Mouse (Mus musculus) embryonic facial prominence, embryonic 15.5 days (tissue): Measurements from ENCODE around the gene Cdc42bpg. TPM values are rescaled to one million over a fixed set of nuclear protein-coding genes. Genes with fewer than 3 reads are reported as not detected.

Experiments used
- ATAC-seq: fragments of 200-750 bp; cut with Nextera tagmentation; 2 replicates; pipeline ENCODE4 v1.8.0; 2017; ENCODE audit warnings: low read depth, moderate TSS enrichment; ENCODE audit not compliant: insufficient number of reproducible peaks, low FRiP score, low TSS enrichment
- H3K27ac ChIP-seq: fragments of 300-500 bp; sonication (generic); replicated peaks from 2 replicates; pipeline ENCODE4 v1.5.1; 2015; ENCODE audit warnings: mild to moderate bottlenecking, inconsistent platforms
- H3K27me3 ChIP-seq: fragments of 300-500 bp; sonication (generic); 2 replicates; pipeline ENCODE4 v1.6.1; 2015; ENCODE audit warnings: inconsistent platforms
- H3K36me3 ChIP-seq: fragments of 300-500 bp; sonication (generic); 2 replicates; pipeline ENCODE4 v1.6.1; 2015; ENCODE audit warnings: mild to moderate bottlenecking, inconsistent platforms
- H3K4me1 ChIP-seq: fragments of 300-500 bp; sonication (generic); 2 replicates; pipeline ENCODE4 v1.6.1; 2015; ENCODE audit warnings: inconsistent platforms
- H3K4me2 ChIP-seq: fragments of 300-500 bp; sonication (generic); replicated peaks from 2 replicates; pipeline ENCODE4 v1.6.1; 2015; ENCODE audit warnings: mild to moderate bottlenecking, inconsistent platforms
- H3K4me3 ChIP-seq: fragments of 300-500 bp; sonication (generic); replicated peaks from 2 replicates; pipeline ENCODE4 v1.5.1; 2015; ENCODE audit warnings: mild to moderate bottlenecking, inconsistent platforms
- H3K9ac ChIP-seq: fragments of 300-500 bp; sonication (generic); 2 replicates; pipeline ENCODE4 v1.6.1; 2015; ENCODE audit warnings: inconsistent platforms
- H3K9me3 ChIP-seq: fragments of 300-500 bp; sonication (generic); replicated peaks from 2 replicates; pipeline ENCODE4 v1.6.1; 2016; ENCODE audit warnings: inconsistent platforms
- WGBS: fragments of 180-500 bp; shearing (Covaris S2); methylation state at CpG from one replicate; pipeline ENCODE4 v1.1.7; 2015; 5-methylcytosine and 5-hydroxymethylcytosine counted together
- polyA plus RNA-seq: library from polyadenylated mRNA; unstranded; fragments of >200 nt; fragmentation: Nextera tagmentation; extraction: Ambion mirVana; gene quantifications from 2 replicates; pipeline ENCODE4 v1.2.1, GENCODE M21; 2015

The Cdc42bpg gene
- polyA plus RNA-seq, 1 experiment from 2014 or later = 1.5 TPM

DNA sequence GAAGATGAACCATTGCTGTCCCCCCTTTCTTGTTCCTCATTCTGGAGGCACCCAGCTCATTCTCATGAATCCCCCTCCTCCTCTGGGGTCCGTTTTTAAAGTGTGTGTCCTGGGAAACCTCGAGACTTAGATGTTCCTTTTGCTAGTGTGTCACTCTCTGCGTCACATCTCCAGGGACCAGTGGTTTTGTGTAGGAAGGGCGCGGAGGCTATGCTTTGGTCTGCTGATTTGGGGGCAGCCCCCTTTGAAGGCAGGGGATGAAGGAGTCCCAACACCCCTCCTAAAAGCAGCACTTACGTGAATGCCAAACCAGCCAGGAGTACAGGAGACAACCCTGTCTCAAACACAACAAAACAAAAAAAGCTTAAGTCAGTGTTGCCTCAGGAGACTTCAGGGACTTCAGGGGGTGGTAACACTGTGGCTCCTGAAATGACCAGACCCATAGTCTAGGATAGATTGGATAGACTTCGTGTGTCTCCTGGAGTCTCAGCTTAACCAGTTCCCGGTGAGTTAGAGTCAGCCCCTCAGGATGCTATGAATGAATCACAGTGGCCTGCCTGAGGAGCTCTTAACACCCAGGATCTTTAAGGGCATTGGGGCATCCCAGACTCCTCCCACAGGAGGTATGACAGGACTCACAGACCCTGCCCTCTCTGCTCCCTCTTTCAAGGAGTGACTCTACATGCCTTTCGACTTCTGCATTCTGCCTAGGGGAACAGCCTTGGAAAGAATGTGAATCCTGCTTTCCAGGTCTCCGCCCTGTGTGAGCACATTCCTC lies 28.4 kb upstream of the Cdc42bpg start:
- peak; percentile 32 for ATAC-seq
- peak overlapping the region; percentile 88 for H3K27ac ChIP-seq

DNA sequence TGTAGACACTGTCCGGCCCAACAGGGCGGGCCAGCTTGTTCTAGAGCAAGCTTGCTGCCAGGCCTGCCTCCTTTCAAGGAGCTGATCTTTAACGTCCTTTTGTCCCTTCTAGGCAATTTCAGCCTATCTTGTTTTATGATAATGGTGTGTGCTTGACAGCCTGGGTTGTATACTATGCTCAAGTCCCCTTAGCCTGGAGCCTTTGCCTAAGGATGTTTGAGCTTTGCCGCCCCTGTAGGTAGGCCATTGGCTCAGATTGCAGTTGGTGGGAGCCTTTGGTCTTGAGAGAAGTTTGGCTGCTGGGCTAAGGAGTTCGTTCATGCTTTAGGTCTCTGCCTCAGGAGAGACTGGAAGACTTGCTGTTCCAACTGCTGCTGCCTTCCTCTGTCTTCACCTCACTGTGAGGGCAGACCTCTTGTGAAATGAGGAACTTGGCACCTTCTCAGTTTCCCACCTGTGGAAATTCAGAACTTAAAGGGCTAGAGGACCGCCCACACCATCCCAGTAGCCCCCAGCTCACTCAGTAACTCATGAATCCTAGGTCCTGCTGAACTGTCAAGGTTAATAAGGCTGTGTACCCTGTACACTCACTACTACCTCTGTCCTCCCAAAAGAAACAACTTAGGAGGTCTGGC lies 27.7 kb upstream of the Cdc42bpg start:
- 21% methylated on average over 6 of the region's 6 CpGs for WGBS
- Histone ChIP-seq H3K27ac (peak overlapping the region; percentile 88), H3K9me3 (no peaks in the 10 kb centered on the region)

More for the DNA sequence above, 28.4 kb upstream of the Cdc42bpg start:
- Histone ChIP-seq H3K36me3 (peaks cover 29% of the 10 kb centered on the region), H3K4me2 (peak overlapping the region; percentile 97), H3K4me1 (peaks cover 42% of the 10 kb centered on the region), H3K4me3 (peak overlapping the region; percentile 82), H3K9me3 (no peaks in the 10 kb centered on the region), H3K27me3 (no peaks in the 10 kb centered on the region), H3K9ac (peak overlapping the region; percentile 49)
- WGBS = 2% methylated on average over 10 of the region's 10 CpGs

DNA sequence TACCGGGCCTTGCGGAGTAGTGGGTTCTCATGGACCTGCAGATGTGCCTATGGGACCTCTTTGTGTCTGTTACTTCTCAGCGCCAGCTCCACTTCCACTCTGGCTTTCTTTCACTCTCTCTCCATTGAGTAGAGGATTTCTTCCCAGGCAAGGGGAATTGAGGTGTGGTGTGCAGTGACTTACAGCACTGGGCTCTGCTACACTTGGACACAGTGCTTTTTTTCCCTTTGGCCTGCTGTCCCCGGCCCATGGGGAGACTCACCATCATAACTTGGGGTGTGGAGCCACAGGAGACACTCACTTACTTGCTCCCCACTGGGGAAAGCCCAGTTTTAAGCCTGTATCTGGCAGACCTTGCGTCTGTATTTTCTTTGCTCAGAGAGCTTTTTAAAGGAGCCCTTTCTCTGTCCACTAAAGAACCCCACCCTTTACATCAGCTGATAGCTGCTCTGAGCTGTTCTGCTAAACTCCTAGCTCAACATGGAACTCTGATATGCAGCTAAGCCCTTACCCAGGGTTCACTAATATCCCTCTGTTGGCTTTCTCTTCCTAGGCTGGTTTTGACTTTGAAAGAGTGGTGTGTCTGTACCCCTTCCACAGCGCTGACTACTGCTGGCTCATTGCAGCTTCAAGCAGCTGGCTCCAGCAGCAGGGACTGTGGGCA lies 26.6 kb upstream of the Cdc42bpg start:
- Histone ChIP-seq H3K36me3 (peaks cover 46% of the 10 kb centered on the region), H3K4me1 (peaks cover 42% of the 10 kb centered on the region), H3K9me3 (no peaks in the 10 kb centered on the region), H3K4me2 (peak overlapping the region; percentile 97), H3K27ac (0 out of 2 replicates have a peak overlapping the region, but pooled peaks have one; percentile 28), H3K27me3 (no peaks in the 10 kb centered on the region), H3K4me3 (peak overlapping the region; percentile 82), H3K9ac (no peak overlapping the region)
- WGBS = 88% methylated on average over 6 of the region's 6 CpGs
- no peak for ATAC-seq

More for the DNA sequence above, 27.7 kb upstream of the Cdc42bpg start:
- no peak for ATAC-seq
- Histone ChIP-seq H3K4me3 (peak overlapping the region; percentile 82), H3K9ac (0 out of 2 replicates have a peak overlapping the region, but pooled peaks have one; percentile 1), H3K36me3 (peaks cover 36% of the 10 kb centered on the region), H3K4me2 (peak overlapping the region; percentile 97), H3K4me1 (peaks cover 42% of the 10 kb centered on the region), H3K27me3 (no peaks in the 10 kb centered on the region)

DNA sequence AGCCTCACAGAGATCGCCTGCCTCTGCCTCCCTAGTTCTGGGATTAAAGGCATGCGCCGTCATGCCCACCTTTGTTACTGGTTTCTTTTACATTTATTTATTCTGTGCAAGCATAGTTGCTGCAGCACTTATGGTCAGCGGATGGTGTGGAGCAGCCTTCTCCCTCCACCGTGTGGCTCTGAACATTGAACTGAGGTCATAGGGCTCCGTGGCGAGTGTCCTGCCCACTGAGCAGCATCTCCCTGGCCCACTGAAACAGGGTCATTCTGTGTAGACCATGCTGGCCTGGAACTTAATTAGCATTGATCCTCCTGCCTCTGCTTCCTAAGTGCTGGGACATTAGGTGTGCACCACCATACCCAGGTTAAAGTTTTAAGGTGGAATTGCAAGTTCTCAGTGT lies 25.7 kb upstream of the Cdc42bpg start:
- Histone ChIP-seq H3K4me3 (no peak overlapping the region), H3K27ac (no peak overlapping the region), H3K9ac (no peak overlapping the region), H3K4me2 (no peak overlapping the region), H3K36me3 (peaks cover 53% of the 10 kb centered on the region), H3K4me1 (peaks cover 38% of the 10 kb centered on the region), H3K27me3 (no peaks in the 10 kb centered on the region), H3K9me3 (no peaks in the 10 kb centered on the region)
- 87% methylated on average over 7 of the region's 7 CpGs for WGBS
- no peak for ATAC-seq

DNA sequence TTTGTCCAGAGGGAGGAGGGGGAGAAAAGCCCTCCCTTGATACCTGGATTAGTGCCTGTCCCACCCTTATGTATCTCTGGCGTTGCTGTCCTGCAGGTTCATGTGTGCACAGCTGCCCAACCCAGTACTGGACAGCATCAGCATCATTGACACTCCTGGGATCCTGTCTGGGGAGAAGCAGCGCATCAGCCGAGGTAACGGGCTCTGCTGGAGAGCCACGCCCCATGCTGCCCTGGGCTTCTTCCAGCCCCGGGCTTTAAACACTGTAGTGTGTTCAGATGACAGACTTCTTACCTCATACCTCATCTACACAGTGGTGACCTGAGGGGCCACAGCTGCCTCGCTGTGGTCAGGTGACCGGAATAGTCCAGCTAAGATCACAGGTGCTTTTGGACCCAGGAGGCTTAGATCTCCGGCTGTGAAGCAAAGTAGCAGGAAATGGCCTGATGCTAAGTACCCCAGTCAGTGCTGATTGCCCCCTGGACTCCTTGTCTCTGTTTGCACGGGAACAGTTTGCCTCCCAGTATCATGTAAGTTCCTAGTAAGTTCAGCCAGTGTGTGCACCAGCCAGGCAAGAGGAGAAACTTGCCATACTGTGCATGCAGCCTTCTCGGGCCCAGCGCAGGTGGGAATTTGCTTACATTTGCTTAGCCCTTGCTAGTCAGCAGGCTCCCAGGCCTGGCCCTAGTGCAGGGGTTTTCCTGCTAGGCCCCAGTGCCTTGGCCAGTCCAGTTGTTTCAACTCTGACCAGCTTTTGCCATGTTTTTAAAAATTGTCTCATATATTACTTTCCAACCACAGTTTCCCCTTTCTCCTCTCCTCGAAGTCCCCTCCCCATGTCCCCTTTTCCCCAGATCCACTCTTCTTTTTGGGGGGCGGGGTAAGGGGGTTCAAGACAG lies 24.9 kb upstream of the Cdc42bpg start:
- Histone ChIP-seq H3K27ac (no peak overlapping the region), H3K36me3 (peaks cover 59% of the 10 kb centered on the region), H3K27me3 (no peaks in the 10 kb centered on the region), H3K4me3 (no peak overlapping the region), H3K9me3 (no peaks in the 10 kb centered on the region), H3K4me1 (peaks cover 40% of the 10 kb centered on the region), H3K4me2 (no peak overlapping the region), H3K9ac (no peak overlapping the region)
- no peak for ATAC-seq
- 80% methylated on average over 14 of the region's 14 CpGs for WGBS

DNA sequence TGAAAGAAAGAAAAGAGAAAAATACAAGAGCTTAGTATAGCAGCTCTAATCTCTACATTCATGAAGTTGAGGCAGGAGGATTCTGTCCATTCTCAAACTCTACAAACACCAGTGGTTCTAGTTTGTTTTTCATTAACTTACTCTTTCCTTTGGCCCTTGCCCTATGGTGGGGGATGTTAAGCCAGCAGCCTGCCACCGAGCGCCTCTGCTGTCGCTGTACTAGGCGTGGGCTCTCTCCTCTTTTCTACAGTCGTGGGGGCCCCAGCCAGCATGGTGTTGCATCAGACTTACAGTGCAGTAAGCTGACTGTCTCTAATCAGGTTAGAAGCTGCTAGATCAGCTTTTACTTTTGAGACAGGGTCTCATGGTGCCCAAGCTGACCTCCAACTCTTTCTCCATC lies 23.3 kb upstream of the Cdc42bpg start:
- peaks cover 68% of the 10 kb centered on the region for H3K36me3 ChIP-seq
- 82% methylated on average over 5 of the region's 5 CpGs for WGBS

DNA sequence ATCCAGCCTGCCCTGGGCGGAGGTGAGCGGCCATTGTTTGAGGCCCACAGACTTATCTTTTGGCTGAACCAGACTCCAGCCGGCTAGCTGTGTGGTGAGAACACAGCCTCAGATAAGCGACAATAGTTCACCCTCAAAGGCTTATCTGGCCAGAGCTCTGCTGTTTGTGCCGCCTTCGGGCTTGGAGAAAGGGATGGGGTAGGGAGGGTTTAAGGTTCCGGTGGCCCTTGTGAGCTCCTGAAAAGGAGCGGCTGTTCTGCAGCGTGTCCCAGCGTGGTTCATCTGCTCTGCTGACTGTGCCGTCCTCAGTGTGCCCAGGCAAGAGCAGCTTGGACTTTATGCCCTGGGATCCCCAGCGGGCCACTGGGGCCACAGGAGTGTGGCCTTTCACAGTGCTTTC lies 21.8 kb upstream of the Cdc42bpg start:
- Histone ChIP-seq H3K9me3 (no peaks in the 10 kb centered on the region), H3K27me3 (no peaks in the 10 kb centered on the region), H3K4me2 (no peak overlapping the region), H3K36me3 (peaks cover 66% of the 10 kb centered on the region), H3K4me3 (no peak overlapping the region), H3K4me1 (peaks cover 39% of the 10 kb centered on the region), H3K27ac (no peak overlapping the region), H3K9ac (no peak overlapping the region)
- no peak for ATAC-seq
- 90% methylated on average over 12 of the region's 12 CpGs for WGBS

More for the DNA sequence above, 23.3 kb upstream of the Cdc42bpg start:
- H3K4me3 ChIP-seq = no peak overlapping the region
- H3K27me3 ChIP-seq = no peaks in the 10 kb centered on the region
- H3K9ac ChIP-seq = no peak overlapping the region
- no peaks in the 10 kb centered on the region for H3K9me3 ChIP-seq
- H3K4me2 ChIP-seq = no peak overlapping the region
- peaks cover 48% of the 10 kb centered on the region for H3K4me1 ChIP-seq
- ATAC-seq = no peak
- H3K27ac ChIP-seq = no peak overlapping the region

DNA sequence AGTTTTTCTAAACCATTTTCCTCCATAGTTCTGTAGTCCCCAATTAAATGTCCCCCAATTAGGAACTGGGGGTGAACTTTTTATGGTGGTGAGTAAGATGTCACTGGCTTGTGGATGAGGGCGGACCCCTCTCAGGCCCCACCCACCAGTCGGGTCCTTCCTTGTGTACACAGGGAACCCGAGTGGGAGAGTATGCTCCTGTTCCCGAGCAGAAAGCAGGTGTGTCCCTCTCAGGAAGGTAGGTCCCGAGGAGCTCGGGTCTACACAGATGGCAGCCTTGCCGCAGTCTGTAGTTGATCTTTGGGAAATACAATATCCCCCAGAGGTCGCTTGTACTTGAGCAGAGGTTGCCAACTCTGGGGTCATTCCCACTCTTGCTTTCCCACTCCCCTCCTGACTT lies 21.0 kb upstream of the Cdc42bpg start:
- H3K9ac ChIP-seq = no peak overlapping the region
- no peak overlapping the region for H3K27ac ChIP-seq
- H3K4me2 ChIP-seq = no peak overlapping the region
- no peak for ATAC-seq
- peaks cover 65% of the 10 kb centered on the region for H3K36me3 ChIP-seq
- no peak overlapping the region for H3K4me3 ChIP-seq
- H3K4me1 ChIP-seq = peaks cover 32% of the 10 kb centered on the region
- H3K9me3 ChIP-seq = no peaks in the 10 kb centered on the region
- no peaks in the 10 kb centered on the region for H3K27me3 ChIP-seq
- 67% methylated on average over 8 of the region's 8 CpGs for WGBS

DNA sequence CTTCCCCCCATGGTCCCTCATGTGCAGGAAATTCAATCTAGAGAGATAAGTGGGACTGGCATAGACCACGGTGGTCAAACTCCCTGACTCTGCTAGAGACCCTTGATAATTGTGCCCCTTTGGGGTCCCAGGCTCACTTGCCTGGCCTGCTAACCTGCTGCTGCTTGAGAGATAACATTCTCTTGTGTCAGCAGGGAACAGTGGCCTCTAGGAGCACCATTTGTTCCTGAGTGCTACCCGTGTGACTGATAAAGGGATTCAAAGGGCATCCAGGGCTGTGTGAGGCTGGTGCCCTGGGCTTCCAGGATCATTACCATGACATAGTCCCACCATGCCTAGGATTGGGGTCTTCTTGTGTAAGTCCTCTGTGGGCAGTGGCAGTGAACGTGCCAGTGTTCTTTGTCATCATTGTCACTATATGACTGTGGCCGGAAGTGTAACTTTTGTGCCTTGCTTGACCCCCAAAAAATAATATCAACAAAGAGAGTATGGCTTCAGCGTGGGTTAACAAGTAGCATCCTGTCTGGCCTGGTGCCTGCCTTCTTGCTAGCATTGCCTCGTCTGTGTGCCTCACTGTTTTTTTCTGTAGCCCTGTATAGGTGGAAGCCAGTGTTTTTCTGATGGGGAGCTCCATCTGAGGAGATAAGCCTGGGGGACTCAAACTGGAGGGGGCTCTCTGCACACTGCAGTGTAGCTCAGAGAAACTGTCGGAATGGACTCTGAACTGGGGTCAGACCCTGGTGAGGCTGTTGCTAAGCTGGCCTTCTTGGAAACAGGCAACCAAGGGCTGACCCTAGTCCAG lies 20.4 kb upstream of the Cdc42bpg start:
- Histone ChIP-seq H3K4me1 (peaks cover 32% of the 10 kb centered on the region; the same call in 1 of the 2 replicates), H3K36me3 (peaks cover 64% of the 10 kb centered on the region), H3K27me3 (no peaks in the 10 kb centered on the region), H3K4me3 (no peak overlapping the region), H3K27ac (no peak overlapping the region), H3K9me3 (no peaks in the 10 kb centered on the region), H3K9ac (no peak overlapping the region), H3K4me2 (no peak overlapping the region)
- ATAC-seq = no peak
- 74% methylated on average over 7 of the region's 7 CpGs for WGBS
